Mouse (Mus musculus) E14TG2a.4 (cell line): ENCODE measurements around the gene Rgs21.

ENCODE experiments used
- CTCF ChIP-seq: conservative IDR thresholded peaks from 2 replicates; pipeline ENCODE4 v1.5.1; 2014; ENCODE audit warnings: low read length
- NANOG ChIP-seq: IDR thresholded peaks from 2 replicates; pipeline ENCODE4 v1.6.1; 2014; ENCODE audit warnings: borderline replicate concordance, low read length, mixed read lengths

DNA sequence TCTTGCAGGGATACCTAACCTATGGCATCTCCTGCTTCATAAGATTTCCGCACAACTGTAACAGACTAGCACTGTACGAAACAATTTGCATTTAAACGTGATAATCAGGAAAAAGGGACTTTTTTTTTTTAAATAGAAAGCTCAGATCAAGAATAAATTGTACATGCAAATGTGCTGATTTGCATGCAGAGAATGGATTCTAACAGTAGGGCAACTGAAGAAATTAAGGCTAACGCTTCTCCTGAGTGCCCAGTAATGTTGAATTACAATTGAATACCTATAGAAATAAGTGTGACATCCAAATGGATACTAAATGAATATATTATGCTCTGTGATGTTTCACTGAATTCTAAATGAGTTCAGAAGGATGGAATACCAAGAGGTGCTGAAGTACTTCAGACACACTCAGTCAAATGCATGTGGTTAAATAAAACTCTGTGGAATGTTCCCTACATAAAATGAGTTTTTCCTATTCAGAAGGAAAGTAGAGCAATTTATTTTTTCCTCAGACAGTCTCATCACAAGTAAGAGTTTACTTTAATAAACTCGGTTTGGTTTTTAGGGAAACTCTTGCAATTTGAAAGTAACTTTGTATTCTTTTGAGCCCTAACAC is 79.1 kb downstream of the Rgs21 start:
- TF ChIP-seq CTCF (no peak), NANOG (no peak)
